Mouse (Mus musculus) MN1 (cell line): ENCODE data around the gene Mrm2.
A peak's percentile ranks its signal among the peaks of the same experiment; 100 is the strongest.
"Not testable (repeated sequence)": the region's sequence is repeated elsewhere in the genome, so short reads cannot be mapped to it uniquely, and the experiment has no call there.

Experiments used
- DNase-seq: peaks from one replicate; pipeline ENCODE4 v3.0.0-alpha.2; 2016; ENCODE audit warnings: low spot score

Mrm2 gene

DNA sequence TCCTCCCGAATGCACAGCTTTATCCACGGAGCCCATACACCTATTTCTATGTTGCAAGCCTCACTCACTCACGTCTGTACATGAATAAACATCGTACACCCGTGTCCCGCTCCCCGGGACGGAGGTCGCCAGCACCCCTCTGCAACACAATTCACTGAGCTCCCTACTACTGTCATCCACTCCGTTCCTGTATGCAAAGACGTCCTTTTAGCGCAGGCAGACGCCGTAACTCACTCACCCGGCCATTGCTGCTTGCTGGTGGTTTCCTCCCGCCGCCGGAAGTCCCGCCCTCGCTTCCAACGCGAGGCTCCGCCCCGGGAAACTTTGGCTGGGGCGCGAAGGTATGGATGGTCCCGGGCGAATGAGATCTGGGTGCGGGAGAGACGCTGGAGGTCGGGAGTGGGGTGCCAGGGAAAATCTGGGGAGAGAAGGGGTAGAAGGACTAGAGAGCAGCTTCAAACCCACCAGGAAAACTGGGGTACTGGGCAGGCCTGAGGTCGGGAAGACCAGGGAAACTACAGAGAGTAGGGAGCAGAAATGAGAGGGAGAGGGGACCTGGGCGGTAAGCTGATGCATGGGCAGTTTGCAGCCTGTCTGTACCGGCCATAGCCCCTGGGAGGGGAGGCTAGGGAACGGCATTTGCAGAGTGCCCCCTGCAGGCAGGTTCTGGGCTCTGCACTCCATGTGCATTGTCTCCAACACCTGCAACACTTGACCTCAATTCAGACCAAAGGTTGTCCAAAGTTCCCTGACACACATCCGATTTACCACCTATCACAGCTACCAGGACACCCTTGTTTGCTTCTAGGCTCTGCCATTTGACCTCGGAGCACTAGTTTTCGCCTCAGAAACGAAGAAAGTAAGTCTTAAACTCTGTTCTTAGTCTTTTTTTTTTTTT, at the start of gene Mrm2:
Gene Mrm2 (minus strand): TSS at position 284 of the 898 bp plus-strand sequence.
- peak; percentile 83 for DNase-seq

DNA sequence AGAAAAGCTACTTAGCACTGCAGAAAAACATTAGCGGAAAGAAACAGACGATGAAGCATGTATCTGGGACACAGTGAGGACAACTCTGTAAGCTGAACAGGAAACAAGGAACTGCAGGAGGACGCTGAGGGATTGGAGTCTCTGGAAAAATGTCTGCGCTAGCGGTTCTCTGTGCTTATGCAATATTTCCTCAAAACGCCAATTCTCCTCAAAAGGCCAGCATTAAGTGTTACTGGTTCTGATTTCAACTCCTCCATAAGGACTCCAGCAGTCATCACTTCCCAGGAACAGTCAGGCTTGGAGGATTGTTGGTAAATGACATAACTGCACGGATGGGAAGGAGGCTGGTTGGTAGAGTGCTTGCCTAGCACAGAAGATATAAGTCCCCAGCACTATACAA, 49.5 kb upstream of the Mrm2 start:
- DNase-seq: no peak

DNA sequence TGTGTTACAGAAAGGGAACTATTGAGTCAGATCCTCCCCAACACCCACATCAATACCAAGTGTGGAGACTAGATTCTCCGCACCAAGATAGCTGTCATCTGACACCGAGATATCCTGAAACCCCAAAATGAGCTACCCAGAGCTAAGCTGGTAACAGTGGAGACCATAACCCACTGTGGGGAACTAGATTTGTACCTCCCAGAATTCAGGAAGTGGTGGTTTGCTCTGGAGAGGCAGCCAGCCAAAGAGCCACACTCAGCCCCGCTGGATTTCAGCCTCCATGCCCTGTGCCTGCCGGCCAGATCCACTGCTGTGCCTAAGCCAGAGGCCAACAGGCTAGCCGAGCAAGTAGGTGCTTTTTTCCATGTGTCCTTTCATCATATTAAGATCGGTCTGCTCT, 47.6 kb upstream of the Mrm2 start:
- DNase-seq: no peak

DNA sequence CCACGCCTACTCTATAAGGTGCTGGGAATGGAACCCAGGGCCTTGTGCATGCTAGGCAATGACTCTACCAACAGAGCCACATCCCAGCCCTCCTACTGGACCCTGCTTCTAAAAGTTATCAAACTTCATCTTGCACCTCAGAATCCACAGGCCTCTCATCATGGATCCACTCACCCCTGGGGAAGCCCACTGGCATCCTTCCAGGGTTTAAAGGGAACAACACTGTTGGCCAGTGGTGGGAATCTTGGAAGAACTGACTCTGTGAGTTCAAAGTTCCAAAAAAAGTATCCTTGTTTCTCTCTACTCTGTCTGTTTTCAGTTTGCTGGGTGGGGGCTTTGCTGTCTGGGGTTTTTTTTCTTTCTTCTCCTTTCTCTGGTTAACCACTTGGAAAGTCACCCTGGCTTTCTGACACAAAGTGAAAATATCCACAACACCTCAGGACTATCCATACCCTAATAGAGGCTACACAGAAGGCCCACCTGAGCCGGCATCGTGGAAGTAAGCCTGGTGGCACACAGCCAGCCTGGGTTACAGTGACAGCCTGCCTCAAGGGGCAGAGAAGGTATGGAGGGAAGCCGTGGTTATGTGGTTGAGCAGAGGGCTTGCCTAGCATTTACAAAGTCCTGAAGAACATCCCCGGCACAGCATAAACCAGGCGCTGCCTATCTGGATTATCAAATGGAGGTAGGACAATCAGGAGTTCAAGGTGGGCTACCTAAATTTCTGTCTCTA, 46.6 kb upstream of the Mrm2 start:
- DNase-seq: no peak

DNA sequence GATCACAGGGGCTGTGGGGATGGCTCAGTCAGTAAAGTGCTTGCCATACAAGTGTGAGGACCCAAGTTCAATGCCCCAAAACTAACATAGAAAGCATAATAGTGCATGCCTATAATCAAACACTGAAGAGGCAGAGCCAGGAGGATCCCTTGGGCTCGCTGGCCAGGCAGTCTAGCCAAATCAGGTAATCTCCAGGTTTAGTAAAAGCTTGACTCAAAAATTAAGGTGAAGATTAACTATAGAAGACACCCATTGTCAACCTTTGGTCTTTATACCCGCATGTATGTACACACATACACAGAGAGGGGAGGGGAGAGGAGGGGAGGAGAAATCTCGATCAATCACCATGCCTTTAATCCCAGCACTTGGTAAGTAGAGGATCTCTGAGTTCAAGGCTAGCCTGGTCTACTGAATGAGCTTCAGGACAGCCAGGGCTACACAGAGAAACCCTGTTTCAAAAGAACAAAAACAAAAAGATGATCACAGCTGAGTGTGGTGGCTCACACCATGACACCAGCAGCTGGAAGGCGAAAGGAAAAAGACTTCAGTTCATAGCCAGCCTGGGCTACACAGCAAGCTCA, 43.6 kb upstream of the Mrm2 start:
- DNase-seq: no peak

DNA sequence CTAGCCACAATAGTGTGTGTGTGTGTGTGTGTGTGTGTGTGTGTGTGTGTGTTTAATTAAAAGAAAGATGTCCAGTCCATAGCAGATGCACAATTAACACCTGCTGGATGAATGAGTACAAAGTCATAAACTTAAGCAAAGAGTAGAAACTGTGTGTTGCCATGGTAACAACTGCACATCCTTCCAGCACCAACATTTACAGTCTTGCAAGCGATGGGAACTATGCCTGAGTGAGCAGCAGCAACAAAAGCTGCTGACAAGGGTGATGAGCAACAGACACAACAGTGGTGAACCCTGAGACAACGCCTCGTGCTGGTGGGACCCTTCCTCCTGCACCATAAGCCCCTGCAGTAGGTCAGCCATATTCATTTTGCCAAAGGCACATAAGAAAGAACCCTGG, 42.5 kb upstream of the Mrm2 start:
- peak; percentile 26 for DNase-seq

DNA sequence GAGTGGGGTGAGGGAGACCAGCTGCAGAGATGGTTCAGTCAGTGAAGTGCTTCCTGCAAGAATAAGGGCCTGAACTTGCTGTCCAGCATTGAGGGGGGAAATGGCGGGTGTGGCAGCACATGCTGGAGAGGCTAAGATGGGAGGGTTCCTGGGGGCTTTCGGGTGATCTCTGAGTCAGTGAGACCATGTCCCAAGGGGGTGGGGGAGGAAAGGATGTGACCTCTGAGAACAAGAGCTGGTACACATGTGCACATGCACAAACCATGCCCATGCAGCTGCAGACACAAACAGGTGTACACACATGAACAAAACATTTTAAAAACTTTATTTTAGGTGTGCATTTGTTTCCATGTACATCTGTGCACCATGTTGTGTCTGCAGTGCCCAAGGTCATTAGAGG, 42.0 kb upstream of the Mrm2 start:
- no peak for DNase-seq

DNA sequence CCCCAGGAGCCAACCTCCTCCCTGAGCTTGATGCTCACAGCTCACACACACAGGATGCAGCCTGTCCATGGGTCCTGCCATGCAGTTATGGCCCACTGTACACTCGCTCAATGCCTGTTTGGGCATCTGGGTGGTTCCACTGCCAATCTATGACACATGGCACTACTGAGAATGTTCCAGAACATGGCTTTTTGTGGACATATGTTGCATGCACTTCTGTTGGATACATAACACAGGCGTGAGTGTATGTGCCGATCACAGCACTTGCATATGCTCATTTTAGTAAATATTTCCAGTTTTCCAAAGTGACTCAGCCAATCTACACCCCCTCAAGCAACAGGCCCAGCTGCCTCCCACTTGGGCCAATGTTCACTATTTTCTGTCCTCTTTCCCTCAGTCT, 40.0 kb upstream of the Mrm2 start:
- no peak for DNase-seq

DNA sequence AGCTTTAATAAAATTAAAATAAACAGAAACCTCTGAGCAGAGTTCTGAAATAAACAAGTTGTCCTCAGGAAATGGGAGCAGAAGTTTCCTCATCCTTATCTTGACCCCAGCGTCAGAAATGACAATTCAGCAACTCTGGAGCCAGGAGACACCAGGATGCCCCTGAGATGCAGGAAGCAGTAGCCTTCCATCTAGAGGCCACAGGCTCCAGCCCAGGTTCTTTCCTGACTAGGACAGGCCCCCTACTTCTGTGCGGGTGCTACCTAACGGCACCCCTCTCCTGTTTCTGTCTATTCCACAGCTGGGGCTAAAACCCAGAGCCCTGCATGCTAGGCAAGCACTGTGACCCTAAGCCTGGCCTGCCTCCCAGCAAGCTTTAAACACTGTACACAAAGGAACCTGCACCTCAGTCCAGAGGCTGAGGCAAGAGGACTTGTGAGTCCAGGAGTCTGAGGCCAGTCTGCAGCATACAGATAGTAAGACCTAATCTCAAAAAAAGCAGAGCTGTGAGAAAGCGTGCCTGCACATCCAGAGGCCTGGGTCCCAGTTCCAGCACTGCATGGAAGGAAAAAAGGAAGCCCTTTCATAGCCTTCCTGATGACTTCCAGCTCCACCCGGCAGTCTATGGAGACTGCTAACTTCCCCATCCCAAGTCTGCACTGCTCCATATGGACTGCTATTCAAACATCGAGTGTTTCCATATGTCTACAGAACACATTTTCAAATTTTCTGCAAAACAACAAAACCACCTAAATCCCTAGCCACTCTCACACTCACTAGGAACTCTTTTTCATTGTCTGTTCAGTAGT, 39.0 kb upstream of the Mrm2 start:
- no peak for DNase-seq

DNA sequence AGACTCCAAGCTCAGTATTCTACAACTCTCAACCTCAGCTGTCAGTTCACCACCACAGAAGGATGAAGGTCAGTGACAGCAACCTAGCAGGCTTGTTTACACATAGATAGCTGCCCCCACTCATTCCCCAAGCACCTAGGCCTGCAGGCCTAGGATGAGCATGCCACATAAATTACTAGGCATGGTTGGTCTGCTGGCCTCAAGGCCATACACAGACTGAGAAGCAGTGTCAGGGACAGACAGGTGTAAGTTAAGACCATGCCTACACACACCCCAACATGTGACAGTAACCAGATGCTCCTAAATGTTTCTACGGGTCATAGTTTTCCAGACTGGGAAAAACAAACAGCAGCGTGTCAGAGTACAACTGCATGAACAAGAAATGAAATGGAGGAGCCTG, 37.8 kb upstream of the Mrm2 start:
- no peak for DNase-seq

DNA sequence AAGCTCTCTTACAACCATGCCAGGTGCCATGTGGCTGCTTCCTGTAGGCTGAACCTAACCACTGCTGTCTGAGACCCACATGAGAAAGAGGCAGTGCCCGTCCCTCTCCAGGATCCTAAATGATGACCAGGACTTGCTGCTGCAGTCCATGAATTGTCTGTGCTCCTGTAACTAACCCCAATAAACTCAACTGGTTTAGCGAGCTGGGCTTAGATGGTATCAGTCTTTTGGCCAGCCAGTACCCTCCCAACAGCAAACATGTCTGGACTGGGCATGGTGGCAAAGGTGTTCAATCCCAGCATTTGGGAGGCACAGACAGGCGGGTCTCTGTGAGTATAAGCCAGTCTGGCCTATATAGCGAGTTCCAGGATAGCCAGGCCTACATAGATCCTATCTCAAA, 37.2 kb upstream of the Mrm2 start:
- DNase-seq: no peak

DNA sequence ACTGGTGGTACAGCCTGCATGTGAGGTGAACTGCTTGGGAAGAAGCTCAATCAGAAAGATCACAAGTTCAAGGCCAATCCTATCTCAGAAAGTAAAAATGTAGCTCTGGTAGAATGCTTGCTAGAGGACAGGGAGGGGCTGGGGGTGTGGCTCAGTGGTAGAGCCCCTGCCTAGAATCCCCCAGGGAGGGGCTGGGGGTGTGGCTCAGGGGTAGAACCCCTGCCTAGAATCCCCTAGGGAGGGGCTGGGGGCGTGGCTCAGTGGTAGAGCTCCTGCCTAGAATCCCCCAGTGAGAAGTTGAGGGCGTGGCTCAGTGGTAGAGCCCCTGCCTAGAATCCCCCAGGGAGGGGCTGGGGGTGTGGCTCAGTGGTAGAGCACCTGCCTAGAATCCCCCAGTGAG, 36.4 kb upstream of the Mrm2 start:
- not testable (repeated sequence) for DNase-seq

DNA sequence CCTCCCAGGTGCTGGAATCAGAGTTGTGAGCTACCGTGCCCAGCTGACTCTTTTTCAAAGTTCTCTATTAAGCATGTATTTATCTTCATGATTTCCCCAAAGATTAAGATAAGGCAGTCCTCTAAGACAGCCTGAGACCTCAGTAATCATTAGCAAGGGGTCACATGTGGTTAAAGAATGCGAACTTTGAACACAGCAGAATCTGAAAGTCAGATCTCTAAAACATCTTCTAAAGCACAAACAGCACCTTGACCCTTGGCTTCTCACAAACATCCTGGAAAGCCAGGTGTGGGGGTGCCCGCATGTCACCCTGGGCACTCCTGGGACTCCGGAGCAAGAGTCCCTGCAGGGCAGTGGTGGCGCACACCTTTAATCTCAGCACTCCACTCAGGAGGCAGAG, 32.7 kb upstream of the Mrm2 start:
- DNase-seq: no peak

DNA sequence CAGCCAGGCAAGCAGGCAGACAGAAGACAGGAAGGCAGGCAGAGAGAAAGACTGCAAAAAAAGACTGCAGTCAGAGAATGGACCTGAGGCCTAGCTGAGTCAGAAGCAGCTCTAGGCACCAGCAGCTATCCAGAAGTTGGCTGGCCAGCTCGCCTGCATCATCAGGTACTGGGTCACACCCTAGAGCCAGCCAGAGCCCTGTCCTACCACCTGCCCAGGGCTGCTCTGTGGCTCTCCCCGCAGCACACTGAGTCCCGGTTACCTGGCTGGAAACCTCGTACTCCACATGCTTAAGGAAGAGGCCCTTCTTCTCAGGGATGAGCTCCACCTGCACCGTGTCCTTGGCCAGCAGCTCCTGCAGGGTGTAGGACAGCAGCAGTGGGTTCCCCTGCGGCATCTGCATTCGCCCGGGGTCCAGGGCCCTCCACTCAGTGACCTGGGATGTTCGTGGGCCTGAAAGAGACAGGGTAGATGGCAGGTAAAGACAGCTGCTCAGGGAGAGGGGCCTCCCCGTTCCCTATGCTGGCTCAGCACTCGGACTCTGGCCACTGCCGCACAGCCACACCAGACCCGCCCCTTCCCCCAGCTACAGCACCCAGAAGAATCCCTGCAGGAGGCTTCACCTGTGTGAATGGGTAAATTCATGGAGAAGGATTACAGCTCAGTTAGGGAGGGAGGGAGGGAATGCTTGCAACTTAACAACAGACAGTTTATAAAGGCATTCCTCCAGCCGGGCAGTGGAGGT, 28.4 kb upstream of the Mrm2 start:
- DNase-seq: no peak

DNA sequence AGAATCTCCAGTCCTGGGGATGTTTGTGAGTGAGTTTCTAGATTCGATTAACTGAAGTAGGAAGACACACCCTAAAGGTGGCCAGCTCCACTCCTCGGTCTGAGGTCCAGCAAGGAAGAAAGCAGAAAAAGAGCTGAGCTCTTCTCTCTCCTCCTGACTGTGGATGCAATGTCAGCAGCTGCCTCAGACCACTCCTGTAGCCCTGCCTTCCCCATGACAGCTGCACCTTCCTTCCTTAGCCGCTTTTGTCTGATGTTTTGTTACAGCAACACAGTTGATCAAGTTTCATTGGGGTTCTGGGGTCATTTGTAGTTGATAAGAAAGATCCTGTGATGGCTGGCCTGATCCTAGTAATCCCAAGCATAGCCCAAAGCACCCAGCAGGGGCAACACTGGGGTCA, 25.8 kb upstream of the Mrm2 start:
- no peak for DNase-seq

DNA sequence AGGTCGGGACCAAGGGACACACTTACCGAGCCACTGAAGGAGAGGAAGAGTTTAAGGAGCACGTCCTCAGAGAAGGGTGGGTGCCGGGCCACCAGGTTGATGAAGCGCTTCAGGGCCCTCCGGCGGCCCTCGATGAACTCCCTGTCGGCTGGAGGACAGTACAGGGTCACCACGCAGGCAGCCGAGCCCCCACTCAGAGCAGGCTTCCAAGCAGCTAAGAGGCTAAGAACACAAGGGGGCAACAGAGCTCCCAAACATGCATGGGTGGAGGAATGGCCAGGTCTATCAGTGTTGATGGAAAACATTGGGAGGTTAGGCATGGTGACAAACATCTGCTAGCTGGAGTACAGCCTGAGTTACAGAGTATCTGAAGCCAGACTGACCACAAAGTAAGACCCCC, 24.2 kb upstream of the Mrm2 start:
- DNase-seq: no peak

DNA sequence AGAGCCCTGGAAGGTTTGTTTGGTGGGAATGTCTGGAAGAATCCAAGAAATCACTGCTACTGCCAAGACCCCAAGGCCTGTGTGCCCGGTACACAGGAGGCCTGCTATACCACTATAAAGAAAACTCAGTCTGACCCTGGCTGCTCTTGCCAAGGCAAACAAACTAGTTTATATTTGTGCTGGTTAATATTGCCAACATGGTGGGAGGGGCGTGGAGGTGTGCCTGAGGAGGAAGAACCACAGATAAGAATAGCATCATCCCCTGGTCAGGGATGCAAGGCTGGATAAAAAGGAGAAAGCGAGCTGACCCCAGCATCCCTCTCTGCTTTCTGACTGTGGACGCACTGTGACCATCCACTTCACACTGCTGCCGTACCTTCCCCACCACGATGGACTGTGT, 20.7 kb upstream of the Mrm2 start:
- DNase-seq: no peak

DNA sequence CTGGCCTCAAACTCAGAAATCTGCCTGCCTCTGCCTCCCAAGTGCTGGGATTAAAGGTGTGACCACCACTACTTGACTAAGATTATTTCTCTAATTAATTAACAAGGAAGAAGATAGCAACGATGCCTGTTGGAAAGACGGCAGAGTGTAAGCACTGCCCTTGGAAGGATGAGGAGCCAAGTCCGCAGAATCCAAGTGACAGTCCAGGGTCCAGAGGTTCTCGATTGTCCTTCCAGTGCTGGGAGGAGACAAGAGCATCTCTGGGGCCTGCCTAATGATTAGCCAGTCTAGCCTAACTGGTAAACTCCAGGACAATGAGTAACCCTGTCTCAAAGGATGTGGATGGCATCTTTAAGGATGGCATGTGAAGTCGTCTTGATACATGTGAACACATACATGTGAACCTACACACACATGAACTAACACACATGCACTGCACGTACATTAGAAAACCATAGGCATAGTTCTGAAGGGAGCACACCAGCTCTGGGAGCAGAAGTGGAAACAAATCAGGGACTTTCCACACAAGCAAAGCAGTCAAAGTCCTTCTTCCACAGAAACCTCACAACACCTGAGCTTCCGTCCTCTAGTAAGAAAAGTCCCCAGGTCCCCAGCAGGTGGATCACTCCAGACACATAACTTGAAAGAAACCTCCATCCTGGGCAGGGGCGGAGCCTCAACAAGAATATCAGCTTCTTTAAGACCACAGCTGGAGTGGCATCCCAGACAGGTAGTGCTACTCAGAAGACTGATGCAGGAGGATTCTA, 19.2 kb upstream of the Mrm2 start:
- DNase-seq: no peak

DNA sequence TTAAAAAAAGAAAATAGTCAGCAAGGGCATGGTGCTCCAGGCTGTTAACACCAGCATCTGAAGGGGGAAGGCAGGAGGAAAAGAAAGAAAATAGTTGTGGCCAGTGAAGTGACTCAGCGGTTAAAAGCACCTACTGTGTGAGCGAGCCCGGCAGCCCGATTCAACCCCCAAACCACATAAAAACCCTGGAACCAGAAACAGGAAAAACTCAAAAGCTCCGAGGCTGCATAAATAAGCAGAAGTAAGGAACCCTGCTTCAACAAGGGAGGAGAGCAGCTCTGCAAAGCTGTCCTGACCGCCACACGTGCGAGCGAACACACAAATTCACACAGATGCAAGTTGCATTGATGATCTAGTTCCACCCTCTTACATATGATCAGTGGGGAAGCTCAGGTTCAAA, 18.2 kb upstream of the Mrm2 start:
- no peak for DNase-seq

DNA sequence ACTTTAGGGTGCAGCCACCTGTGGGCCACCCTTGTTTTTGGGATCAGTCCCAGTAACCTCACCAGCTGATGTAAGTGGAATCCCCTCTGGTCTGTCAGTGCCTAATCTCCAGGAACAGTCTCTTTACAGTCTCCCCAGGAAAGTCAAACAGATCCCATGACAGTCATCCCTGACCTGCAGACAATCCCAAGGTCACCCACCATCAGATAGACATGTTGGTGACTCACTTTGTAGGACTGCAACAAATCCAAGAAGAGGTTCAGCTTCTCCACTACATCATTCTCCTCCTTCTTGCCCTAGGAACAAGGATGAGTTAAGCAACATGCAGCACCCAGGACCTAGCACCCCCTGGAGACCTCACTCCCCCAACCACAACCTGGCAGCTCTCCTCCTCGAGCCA, 14.4 kb upstream of the Mrm2 start:
- DNase-seq: no peak

DNA sequence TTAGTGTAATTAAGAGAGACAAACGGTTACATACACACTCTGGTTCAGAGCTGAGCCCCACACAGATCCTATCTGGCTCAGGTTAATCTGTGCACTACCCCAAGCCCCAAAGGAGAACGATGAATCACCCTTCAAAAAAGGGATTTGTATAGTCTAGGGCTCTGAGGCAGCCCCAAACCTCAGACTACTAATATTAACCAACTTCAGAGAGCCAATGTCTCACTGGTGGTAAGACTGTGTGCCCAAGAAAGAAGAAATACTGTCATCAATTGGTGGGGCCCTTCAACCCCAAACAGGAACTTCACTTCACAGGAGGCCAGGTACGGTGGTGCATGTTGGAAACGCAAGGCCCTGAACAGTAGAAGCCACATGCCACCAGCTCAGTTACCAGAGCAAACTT, 13.5 kb upstream of the Mrm2 start:
- DNase-seq: no peak
